Mouse (Mus musculus) CD4-positive helper T cell, adult 2 months (primary cell): ENCODE measurements around the gene Rhbdl1.
A peak's percentile ranks its signal among the peaks of the same experiment; 100 is the strongest.

ENCODE experiments used
- DNase-seq: peaks from one replicate; pipeline ENCODE4 v3.0.0-alpha.2; 2012; ENCODE audit warnings: low read depth, missing footprints, low spot score

Gene Rhbdl1

DNA sequence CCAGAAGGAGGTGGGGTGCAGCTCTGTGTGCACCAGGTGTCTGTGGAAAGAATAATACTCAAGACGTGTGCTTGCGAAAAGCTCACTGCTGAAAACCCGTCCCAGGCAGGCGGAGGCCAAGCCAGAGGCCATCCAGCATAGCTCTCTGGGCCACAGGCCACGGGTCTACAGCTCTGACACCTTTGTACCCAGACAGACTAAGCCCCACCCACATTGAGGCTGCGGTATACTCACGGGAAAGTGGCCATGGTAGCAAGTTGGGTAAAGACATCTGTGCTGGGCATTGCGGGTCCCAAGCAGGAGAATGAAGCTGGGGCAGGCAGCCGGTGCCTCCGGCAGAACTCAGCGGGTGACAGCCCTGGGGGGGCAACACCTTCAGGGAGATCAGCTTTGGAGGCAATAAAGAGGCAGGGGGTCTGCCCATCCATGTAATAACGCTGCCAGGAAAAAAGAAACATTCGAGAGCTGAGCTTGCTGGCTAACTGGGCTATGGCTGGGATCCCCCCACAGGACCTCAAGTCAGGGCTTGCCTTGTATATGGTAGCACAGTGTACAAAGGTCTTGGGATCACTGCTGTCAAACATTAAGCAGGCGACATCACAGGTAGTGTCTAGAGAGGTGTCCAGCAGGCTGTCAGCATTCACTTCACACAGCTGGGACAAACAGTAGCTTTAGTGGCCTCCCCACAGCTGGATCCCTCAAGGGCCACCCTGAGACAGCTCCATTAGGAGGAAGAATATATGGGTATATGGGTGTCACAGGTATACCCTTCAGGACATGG, 2.5 kb upstream of the Rhbdl1 start:
- no peak for DNase-seq

GRCm38 (mm10) chr17:25838904-25839303, 1.8 kb upstream of the Rhbdl1 start:
- DNase-seq, result no peak

GRCm38 (mm10) chr17:25837533-25837932, 438 bp upstream of the Rhbdl1 start:
- peak; percentile 40 for DNase-seq

GRCm38 (mm10) chr17:25836397-25837075, 559 bp downstream of the Rhbdl1 start:
- no peak for DNase-seq

GRCm38 (mm10) chr17:25835816-25836215, 1.3 kb downstream of the Rhbdl1 start:
- DNase-seq, result no peak

- no peak for DNase-seq
Measured at GRCm38 (mm10) chr17:25835301-25835700, 1.8 kb downstream of the Rhbdl1 start.

GRCm38 (mm10) chr17:25834595-25835222, 2.4 kb downstream of the Rhbdl1 start:
- DNase-seq, result no peak

DNA sequence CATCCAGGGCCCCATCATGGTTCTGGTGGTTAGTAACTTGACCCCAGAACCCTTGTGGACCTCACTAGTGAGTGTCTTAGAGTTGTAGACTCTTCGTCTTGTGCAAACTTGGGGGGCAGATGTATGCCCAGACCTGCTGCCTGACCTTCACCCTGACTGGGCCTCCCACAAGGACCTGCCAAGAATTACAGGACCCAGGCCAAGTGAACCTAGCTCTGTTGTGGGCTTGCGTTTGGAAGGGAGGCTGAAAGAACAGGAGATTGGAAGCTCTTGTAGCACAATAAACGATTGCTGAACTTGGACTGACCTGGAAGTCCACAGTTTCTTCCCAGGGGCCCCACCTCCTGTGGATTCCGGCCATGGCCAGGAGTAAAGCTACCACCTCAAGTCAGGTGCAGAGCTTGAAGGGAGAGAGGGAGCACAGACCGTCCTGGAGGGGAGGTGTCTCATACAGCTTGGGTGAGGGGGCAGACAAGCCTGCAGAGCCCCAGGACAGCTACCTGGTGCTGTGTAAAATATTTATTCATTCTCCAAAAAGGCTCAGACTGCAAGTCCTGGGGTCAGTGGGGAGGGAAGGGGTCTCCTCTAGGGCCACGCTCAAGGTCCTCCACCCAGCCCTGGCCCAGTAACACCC, 3.0 kb downstream of the Rhbdl1 start:
- DNase-seq, result no peak

- no peak for DNase-seq
Measured at GRCm38 (mm10) chr17:25833291-25833663, 3.8 kb downstream of the Rhbdl1 start, which contains the start of gene Stub1. Stub1 (minus strand) TSS chr17:25833404.

DNA sequence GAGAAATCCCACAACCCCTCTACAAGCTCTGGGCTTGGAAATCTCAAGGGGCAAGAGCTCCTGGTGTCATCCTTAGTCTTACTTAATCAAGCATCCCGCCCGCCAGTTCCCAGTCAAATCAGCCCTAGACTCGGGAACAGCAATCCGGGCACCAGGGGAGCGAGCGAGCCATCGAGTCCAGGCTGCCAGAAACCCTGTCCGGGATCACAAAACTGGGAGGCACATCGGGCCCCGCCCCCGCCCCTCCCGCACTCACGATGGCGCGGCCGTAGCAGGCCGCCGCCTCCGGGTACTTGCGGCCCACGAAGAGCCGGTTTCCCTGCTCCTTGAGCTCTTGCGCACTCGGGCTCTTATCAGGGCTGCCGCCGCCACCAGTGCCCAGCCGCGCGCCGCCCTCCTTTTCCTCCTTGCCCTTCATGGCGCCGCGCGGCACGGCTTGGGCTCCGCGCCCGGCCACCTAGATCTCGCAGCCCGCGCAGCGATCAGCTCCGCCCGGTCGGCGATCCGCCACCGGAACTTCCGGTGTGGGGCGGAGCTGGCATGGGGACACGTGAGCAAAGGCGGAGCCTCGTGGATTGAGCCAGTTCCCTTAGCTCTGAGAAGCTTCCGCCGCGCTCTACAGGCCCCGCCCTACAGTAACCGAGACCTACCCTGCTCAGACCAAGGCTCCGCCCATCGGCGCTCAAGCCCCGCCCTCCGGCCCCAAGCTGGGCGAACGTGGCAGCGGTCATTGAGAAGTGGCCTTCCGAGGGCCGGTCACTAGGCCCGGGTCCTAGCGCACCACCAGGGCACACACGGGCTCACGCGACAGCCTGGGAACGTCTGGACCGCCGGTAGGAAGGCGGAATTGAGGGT, 4.4 kb downstream of the Rhbdl1 start:
- peak; percentile 98 for DNase-seq

- DNase-seq, result no peak
Measured at GRCm38 (mm10) chr17:25831451-25832281, 5.4 kb downstream of the Rhbdl1 start.

DNA sequence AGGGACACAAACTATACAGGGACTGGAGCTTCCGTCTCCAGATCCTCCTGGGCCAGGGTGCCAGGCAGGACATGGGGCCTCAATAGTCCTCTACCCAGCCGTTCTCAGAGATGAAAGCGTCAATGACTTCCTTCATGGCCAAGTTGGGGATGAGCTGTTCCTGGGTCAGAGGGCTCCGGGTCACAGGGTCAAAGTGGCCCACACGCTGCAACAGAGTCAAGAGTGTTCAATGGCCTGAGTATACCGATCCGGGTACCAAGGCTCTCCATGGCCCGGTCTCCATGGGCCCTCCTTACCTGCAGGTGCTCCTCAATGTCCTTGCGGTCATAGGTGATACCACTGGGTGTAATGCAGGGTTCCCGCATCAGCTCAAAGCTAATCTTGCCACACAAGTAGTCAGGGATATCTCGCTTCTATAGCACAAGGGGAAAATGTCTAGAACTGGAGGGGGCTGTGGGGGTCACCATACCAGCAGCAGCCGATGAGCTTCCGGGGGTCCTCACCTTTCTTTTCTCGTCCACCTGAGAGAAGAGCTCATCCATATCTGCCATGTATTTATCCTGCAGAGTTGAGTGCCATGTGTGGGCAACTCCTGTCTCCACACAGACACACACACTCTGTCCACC, 6.2 kb downstream of the Rhbdl1 start:
- no peak for DNase-seq

DNA sequence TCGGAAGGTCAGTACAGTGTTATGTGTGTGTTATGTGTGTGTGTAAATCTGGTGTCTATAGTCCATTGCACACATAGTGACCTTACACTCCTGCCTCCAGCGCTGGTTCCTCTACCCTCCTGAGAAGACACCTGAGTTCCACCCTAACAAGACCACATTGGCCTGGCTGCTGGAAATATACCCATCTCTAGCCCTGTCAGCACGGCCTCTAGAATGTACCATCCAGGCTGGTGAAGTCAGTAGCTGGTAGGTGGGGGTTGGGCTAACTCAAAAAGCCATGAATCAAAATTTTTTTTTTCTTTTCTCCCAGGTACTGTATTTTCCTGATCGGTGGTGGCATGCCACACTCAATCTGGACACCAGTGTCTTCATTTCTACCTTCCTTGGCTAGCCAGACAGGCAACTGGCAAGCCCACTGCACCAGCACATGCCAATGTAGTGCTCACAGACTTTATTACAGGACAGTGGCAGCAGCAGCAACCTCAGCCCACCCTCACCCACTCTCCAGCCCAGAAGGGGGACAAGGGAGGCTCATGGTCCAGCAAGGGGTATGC, 6.8 kb downstream of the Rhbdl1 start:
- DNase-seq, result no peak

DNA sequence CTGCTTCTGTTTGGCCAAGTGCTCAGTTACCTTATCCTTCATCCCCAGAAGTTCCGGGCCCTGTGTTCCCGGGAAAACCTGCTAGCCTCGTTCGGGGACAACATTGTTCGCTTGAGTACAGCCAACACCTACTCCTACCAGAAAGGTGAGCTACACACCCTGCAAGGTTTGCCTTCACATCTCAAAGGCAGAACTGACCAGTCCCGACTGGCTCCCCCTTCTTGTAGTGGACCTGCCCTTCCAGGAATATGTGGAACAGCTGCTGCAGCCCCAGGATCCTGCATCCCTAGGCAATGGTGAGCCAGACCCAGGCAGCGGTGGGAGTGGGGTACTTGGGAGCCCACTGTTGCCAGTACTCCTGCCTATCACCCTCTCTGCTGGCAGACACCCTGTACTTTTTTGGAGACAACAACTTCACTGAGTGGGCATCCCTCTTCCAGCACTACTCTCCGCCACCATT, 7.5 kb downstream of the Rhbdl1 start:
- no peak for DNase-seq

- peak; percentile 85 for DNase-seq
Measured at GRCm38 (mm10) chr17:25828712-25829557, 8.2 kb downstream of the Rhbdl1 start, which contains the start of gene Jmjd8. Jmjd8 (plus strand) TSS chr17:25828867.

DNA sequence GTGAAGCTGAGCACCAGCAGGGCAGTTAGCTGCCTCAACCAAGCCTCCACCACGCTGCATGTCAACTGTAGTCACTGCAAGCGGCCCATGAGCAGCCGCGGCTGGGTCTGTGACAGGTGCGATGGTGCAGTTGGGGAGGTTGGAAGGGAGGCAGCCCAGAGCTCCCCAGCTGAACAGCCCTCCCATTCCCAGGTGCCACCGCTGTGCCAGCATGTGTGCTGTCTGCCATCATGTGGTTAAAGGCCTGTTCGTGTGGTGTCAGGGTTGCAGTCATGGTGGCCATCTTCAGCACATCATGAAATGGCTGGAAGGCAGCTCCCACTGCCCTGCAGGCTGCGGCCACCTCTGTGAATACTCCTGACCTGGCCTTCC, 8.9 kb downstream of the Rhbdl1 start:
- peak; percentile 29 for DNase-seq

- no peak for DNase-seq
Measured at GRCm38 (mm10) chr17:25827546-25828222, 9.4 kb downstream of the Rhbdl1 start.

DNA sequence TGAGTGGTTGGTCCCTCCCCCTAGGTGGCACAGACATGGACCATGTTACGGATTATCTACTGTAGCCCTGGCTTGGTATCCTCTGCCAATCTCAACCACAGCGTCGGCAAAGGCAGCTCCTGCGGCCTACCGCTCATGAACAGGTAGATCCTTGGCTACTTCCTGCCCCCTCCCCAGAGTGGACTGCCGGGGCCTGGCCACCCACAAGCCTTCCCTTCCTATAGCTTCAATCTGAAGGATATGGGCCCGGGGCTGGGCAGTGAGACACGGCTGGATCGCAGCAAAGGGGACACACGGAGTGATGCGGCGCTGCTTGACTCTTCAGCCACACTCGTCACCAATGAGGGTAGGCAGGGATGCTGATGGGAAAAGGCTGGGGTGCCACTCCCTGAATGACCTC, 10.1 kb downstream of the Rhbdl1 start:
- DNase-seq, result no peak
